Mouse (Mus musculus) activated CD4-positive, CD25-positive, alpha-beta regulatory T cell, adult 4 months (primary cell): ENCODE measurements around the gene Cd2bp2. TPM values are rescaled to one million over a fixed set of nuclear protein-coding genes. Genes with fewer than 3 reads are reported as not detected.

ENCODE experiments used
- polyA plus RNA-seq, 2 experiments: library from polyadenylated mRNA; unstranded; fragments of 100-300 nt; shearing (Covaris generic); gene quantifications; one replicate each; pipeline ENCODE4 v1.2.1; 2017

The Cd2bp2 gene
- polyA plus RNA-seq, 2 experiments from 2014 or later = 38.9 to 50.5 TPM

Other genes with a start within 250 kb of the Cd2bp2 start
- gene Asphd1, start 246.5 kb downstream of the Cd2bp2 start, polyA plus RNA-seq = under 1 TPM in 1 of 2 experiments, not detected in 1; 0.46 TPM
- under 1 TPM; 0.17 to 0.58 TPM for gene Sez6l2, start 245.5 kb downstream of the Cd2bp2 start, polyA plus RNA-seq
- gene Cdipt, start 220.1 kb downstream of the Cd2bp2 start, polyA plus RNA-seq = 100 to 1,000 TPM; 119 to 136 TPM
- gene Cdiptos, start 220.0 kb downstream of the Cd2bp2 start, polyA plus RNA-seq = 1 to 10 TPM in 1 of 2 experiments, under 1 TPM in 1; 0.37 to 1.5 TPM
- 10 to 100 TPM; 12.5 to 18.3 TPM for gene Mvp, start 181.4 kb downstream of the Cd2bp2 start, polyA plus RNA-seq
- gene Pagr1b, start 179.6 kb downstream of the Cd2bp2 start, polyA plus RNA-seq = not detected
- 10 to 100 TPM; 39.6 to 56.7 TPM for gene Pagr1a, start 178.7 kb downstream of the Cd2bp2 start, polyA plus RNA-seq
- 10 to 100 TPM; 26.4 to 31.8 TPM for gene Gm42742, start 175.0 kb downstream of the Cd2bp2 start, polyA plus RNA-seq
- gene Prrt2, start 174.8 kb downstream of the Cd2bp2 start, polyA plus RNA-seq = 1 to 10 TPM in 1 of 2 experiments, not detected in 1; 2.1 TPM
- 10 to 100 TPM; 19.0 to 19.1 TPM for gene Maz, start 169.0 kb downstream of the Cd2bp2 start, polyA plus RNA-seq
- gene Kif22, start 153.6 kb downstream of the Cd2bp2 start, polyA plus RNA-seq = 10 to 100 TPM; 38.7 to 48.2 TPM
- not detected for gene Zg16, start 108.7 kb downstream of the Cd2bp2 start, polyA plus RNA-seq
- 100 to 1,000 TPM; 258 to 336 TPM for gene AI467606, start 104.7 kb downstream of the Cd2bp2 start, polyA plus RNA-seq
- gene Qprt, start 73.8 kb downstream of the Cd2bp2 start, polyA plus RNA-seq = 10 to 100 TPM in 1 of 2 experiments, 1 to 10 TPM in 1; 9.2 to 11.7 TPM
- gene Spn, start 58.2 kb downstream of the Cd2bp2 start, polyA plus RNA-seq = 100 to 1,000 TPM; 157 to 159 TPM
- 10 to 100 TPM; 13.6 to 18.9 TPM for gene Tbc1d10b, start 12.4 kb upstream of the Cd2bp2 start, polyA plus RNA-seq
- 10 to 100 TPM; 26.7 to 30.7 TPM for gene Mylpf, start 12.8 kb upstream of the Cd2bp2 start, polyA plus RNA-seq
- 1 to 10 TPM; 4.1 to 8.0 TPM for gene Zfp553, start 37.0 kb upstream of the Cd2bp2 start, polyA plus RNA-seq
- 100 to 1,000 TPM; 811 to 836 TPM for gene Sept1, start 37.1 kb upstream of the Cd2bp2 start, polyA plus RNA-seq
- gene Zfp771, start 48.2 kb upstream of the Cd2bp2 start, polyA plus RNA-seq = 1 to 10 TPM in 1 of 2 experiments, under 1 TPM in 1; 0.29 to 1.1 TPM
- gene Dctpp1, start 64.7 kb upstream of the Cd2bp2 start, polyA plus RNA-seq = 10 to 100 TPM; 48.1 to 69.5 TPM
- 10 to 100 TPM; 29.9 to 31.3 TPM for gene Sephs2, start 78.0 kb upstream of the Cd2bp2 start, polyA plus RNA-seq
- gene Itgal, start 100.2 kb upstream of the Cd2bp2 start, polyA plus RNA-seq = 100 to 1,000 TPM; 149 to 232 TPM
- under 1 TPM in 1 of 2 experiments, not detected in 1; 0.19 TPM for gene Zfp768, start 149.5 kb upstream of the Cd2bp2 start, polyA plus RNA-seq
- 10 to 100 TPM in 1 of 2 experiments, 1 to 10 TPM in 1; 9.9 to 11.2 TPM for gene Zfp747, start 180.0 kb upstream of the Cd2bp2 start, polyA plus RNA-seq
- gene 9130019O22Rik, start 191.1 kb upstream of the Cd2bp2 start, polyA plus RNA-seq = 1 to 10 TPM; 7.4 to 8.9 TPM
- gene E430018J23Rik, start 197.6 kb upstream of the Cd2bp2 start, polyA plus RNA-seq = 1 to 10 TPM; 4.0 to 6.1 TPM
- gene Zfp764, start 210.8 kb upstream of the Cd2bp2 start, polyA plus RNA-seq = 1 to 10 TPM; 5.7 to 8.3 TPM
- gene Zfp688, start 226.0 kb upstream of the Cd2bp2 start, polyA plus RNA-seq = 10 to 100 TPM; 22.5 to 25.5 TPM